Mouse (Mus musculus) liver, adult 2 months (tissue): ENCODE measurements around the gene Napsa. TPM values are rescaled to one million over a fixed set of nuclear protein-coding genes. Genes with fewer than 3 reads are reported as not detected.

ENCODE experiments used
- DNase-seq: peaks from one replicate; pipeline ENCODE4 v3.0.0-alpha.2; 2011; ENCODE audit warnings: low read depth, low spot score; ENCODE audit errors: extremely low read depth
- H3K27ac ChIP-seq: fragments of 200-500 bp; replicated peaks from 2 replicates; pipeline ENCODE4 v1.5.1; 2012; ENCODE audit warnings: low read depth, mild to moderate bottlenecking, control low read depth, inconsistent platforms, low read length; ENCODE audit not compliant: insufficient read depth
- H3K27me3 ChIP-seq: fragments of 200-500 bp; 2 replicates; pipeline ENCODE4 v1.6.1; 2012; ENCODE audit warnings: mild to moderate bottlenecking, moderate library complexity, low read length, inconsistent platforms; ENCODE audit not compliant: control insufficient read depth, insufficient read depth
- H3K36me3 ChIP-seq: fragments of 200-500 bp; 2 replicates; pipeline ENCODE4 v1.6.1; 2012; ENCODE audit warnings: low read length, inconsistent platforms; ENCODE audit not compliant: control insufficient read depth, insufficient read depth
- H3K4me1 ChIP-seq: fragments of 200-500 bp; 2 replicates; pipeline ENCODE4 v1.6.1; 2011; ENCODE audit warnings: low read length; ENCODE audit not compliant: control insufficient read depth, insufficient read depth
- H3K4me3 ChIP-seq: fragments of 200-500 bp; 2 replicates; pipeline ENCODE4 v1.5.1; 2011; ENCODE audit warnings: low read depth, mild to moderate bottlenecking, control low read depth, low read length, moderate library complexity; ENCODE audit not compliant: insufficient read depth
- H3K79me2 ChIP-seq: fragments of 200-500 bp; 2 replicates; pipeline ENCODE4 v1.6.1; 2012; ENCODE audit warnings: inconsistent platforms, mild to moderate bottlenecking, low read length, moderate library complexity; ENCODE audit not compliant: control insufficient read depth, insufficient read depth
- H3K9ac ChIP-seq: fragments of 200-500 bp; 2 replicates; pipeline ENCODE4 v1.6.1; 2012; ENCODE audit warnings: low read depth, mild to moderate bottlenecking, control low read depth, inconsistent platforms, low read length
- CTCF ChIP-seq: fragments of 200-500 bp; IDR thresholded peaks from 2 replicates; pipeline ENCODE4 v1.5.1; 2011; ENCODE audit warnings: low read depth, low read length, control low read depth
- POLR2A ChIP-seq: fragments of 200-500 bp; IDR thresholded peaks from 2 replicates; pipeline ENCODE4 v1.6.1; 2011; ENCODE audit warnings: low read length, control low read depth; ENCODE audit not compliant: insufficient read depth; ENCODE audit errors: extremely low read depth
- whole genome bisulfite sequencing: fragments of 180-500 bp; shearing (Covaris S2); methylation state at CpG from one replicate; pipeline ENCODE4 v1.1.7; 2018; 5-methylcytosine and 5-hydroxymethylcytosine counted together
- polyA plus RNA-seq: library from polyadenylated mRNA; depleted of rRNA; stranded (reverse); fragments of >200 nt; gene quantifications from 2 replicates; pipeline ENCODE4 v1.2.3, GENCODE M21; 2012
- total RNA-seq: library from RNA; depleted of rRNA; stranded (reverse); fragments of >200 nt; gene quantifications from 2 replicates; pipeline ENCODE4 v1.2.3, GENCODE M21; 2014

Napsa gene
- total and polyA plus RNA-seq, 2 experiments = 0.65 to 1.7 TPM

GRCm38 (mm10) chr7:44591348-44592116, 19.4 kb downstream of the Napsa start:
- H3K9ac ChIP-seq = peak overlapping the region; percentile 82
- H3K4me3 ChIP-seq = peak overlapping the region; percentile 45; the same call in 1 of the 2 replicates
- H3K79me2 ChIP-seq = no peaks in the 10 kb centered on the region
- H3K27ac ChIP-seq = no peak overlapping the region
- H3K4me1 ChIP-seq = peaks cover 3% of the 10 kb centered on the region; the same call in 1 of the 2 replicates
- 2% methylated on average over 58 of the region's 60 CpGs for WGBS
- TF ChIP-seq CTCF (no peak), POLR2A (no peak)
- peaks cover 6% of the 10 kb centered on the region; the same call in 1 of the 2 replicates for H3K27me3 ChIP-seq
- H3K36me3 ChIP-seq = no peaks in the 10 kb centered on the region
- DNase-seq = no peak

GRCm38 (mm10) chr7:44593051-44593450, 20.9 kb downstream of the Napsa start:
- TF ChIP-seq POLR2A (no peak), CTCF (no peak)
- DNase-seq = no peak
- Histone ChIP-seq H3K4me3 (no peak overlapping the region), H3K27me3 (no peaks in the 10 kb centered on the region), H3K27ac (no peak overlapping the region), H3K9ac (no peak overlapping the region), H3K79me2 (no peaks in the 10 kb centered on the region), H3K36me3 (no peaks in the 10 kb centered on the region), H3K4me1 (peaks cover 3% of the 10 kb centered on the region; the same call in 1 of the 2 replicates)
- 21% methylated on average over 15 of the region's 15 CpGs for WGBS

GRCm38 (mm10) chr7:44593775-44594174, 21.6 kb downstream of the Napsa start:
- Histone ChIP-seq H3K4me1 (peaks cover 3% of the 10 kb centered on the region; the same call in 1 of the 2 replicates), H3K9ac (no peak overlapping the region), H3K36me3 (no peaks in the 10 kb centered on the region), H3K79me2 (no peaks in the 10 kb centered on the region), H3K27ac (no peak overlapping the region), H3K27me3 (no peaks in the 10 kb centered on the region), H3K4me3 (no peak overlapping the region)
- no peak for DNase-seq
- 4% methylated on average over 22 of the region's 22 CpGs for WGBS
- TF ChIP-seq POLR2A (no peak), CTCF (no peak)

- H3K36me3 ChIP-seq = no peaks in the 10 kb centered on the region
- 61% methylated on average over 6 of the region's 6 CpGs for WGBS
- no peak for DNase-seq
- no peak overlapping the region for H3K4me3 ChIP-seq
- TF ChIP-seq CTCF = no peak
- no peak for TF ChIP-seq POLR2A
- peaks cover 2% of the 10 kb centered on the region; the same call in 1 of the 2 replicates for H3K4me1 ChIP-seq
- no peaks in the 10 kb centered on the region for H3K79me2 ChIP-seq
- no peaks in the 10 kb centered on the region for H3K27me3 ChIP-seq
- no peak overlapping the region for H3K27ac ChIP-seq
- H3K9ac ChIP-seq = no peak overlapping the region
Measured at GRCm38 (mm10) chr7:44594291-44594690, 22.1 kb downstream of the Napsa start.

- H3K4me1 ChIP-seq = no peaks in the 10 kb centered on the region; the same call in 1 of the 2 replicates
- no peak overlapping the region for H3K4me3 ChIP-seq
- H3K79me2 ChIP-seq = no peaks in the 10 kb centered on the region
- WGBS = 94% methylated on average over 20 of the region's 20 CpGs
- TF ChIP-seq POLR2A (no peak), CTCF (no peak)
- DNase-seq = no peak
- H3K27me3 ChIP-seq = no peaks in the 10 kb centered on the region
- no peak overlapping the region for H3K27ac ChIP-seq
- H3K9ac ChIP-seq = no peak overlapping the region
- H3K36me3 ChIP-seq = no peaks in the 10 kb centered on the region
Measured at GRCm38 (mm10) chr7:44595131-44595561, 23.0 kb downstream of the Napsa start.

- no peak overlapping the region for H3K27ac ChIP-seq
- H3K36me3 ChIP-seq = no peaks in the 10 kb centered on the region
- no peak for DNase-seq
- TF ChIP-seq CTCF = no peak
- H3K4me3 ChIP-seq = no peak overlapping the region
- H3K9ac ChIP-seq = no peak overlapping the region
- H3K27me3 ChIP-seq = no peaks in the 10 kb centered on the region
- WGBS = 87% methylated on average over 6 of the region's 6 CpGs
- no peaks in the 10 kb centered on the region for H3K79me2 ChIP-seq
- H3K4me1 ChIP-seq = no peaks in the 10 kb centered on the region; the same call in 1 of the 2 replicates
Measured at GRCm38 (mm10) chr7:44596051-44596450, 23.9 kb downstream of the Napsa start.
